In genomic region chr1:97771727-97772126, GRCm38 (mm10) we compare ENCODE assay signal across 20 mouse cellular contexts. TPM values are rescaled to one million over a fixed set of nuclear protein-coding genes. Genes with fewer than 3 reads are reported as not detected.
DNase-seq lines count a peak whose midpoint lies in the region; ATAC-seq and TF ChIP-seq lines count a peak whose summit lies in the region.
"Had no signal": no experiment of that assay in that cellular context is flagged by ENCODE, and none has a peak within 500 bp of the region (broad histone marks: within the 10 kb centered on the region; RNA-seq: fewer than 3 reads in every experiment).

No protein-coding gene starts in this region.

- TF ChIP-seq EP300 in liver, embryonic 14.5 days (IDR thresholded peaks at IDR 0.05; ENCODE audit: low read depth), result no peak

- no peak for DNase-seq in liver, embryonic 14.5 days (ENCODE audit: low read depth in 3 of 3, low spot score in 3 of 3)
- DNase-seq in forebrain, embryonic 11.5 days (ENCODE audit: low spot score), result no peak
- DNase-seq in cerebellum, adult 2 months, result no peak
- DNase-seq: cerebellum, adult 11-12 months; cerebellum, adult 9-11 months; cerebellum, postnatal 36 days; gastrocnemius, postnatal 10 days had no signal

- 85% methylated on average over 5 of the region's 5 CpGs for WGBS in heart, embryonic 15.5 days
- WGBS in heart, embryonic 11.5 days (ENCODE audit: insufficient replicate concordance), result 88% methylated on average over 5 of the region's 5 CpGs
- WGBS in liver, embryonic 14.5 days (ENCODE audit: insufficient replicate concordance), result 79% methylated on average over 5 of the region's 5 CpGs
- 95% methylated on average over 5 of the region's 5 CpGs for WGBS in forebrain, embryonic 11.5 days
- 98% methylated on average over 5 of the region's 5 CpGs for WGBS in cerebellum, adult 2 months

- H3K27ac ChIP-seq in heart, embryonic 15.5 days, result peak overlapping the region; percentile 55; the same call in 1 of the 2 replicates
- no peak overlapping the region for H3K27ac ChIP-seq in heart, embryonic 11.5 days (ENCODE audit: low read depth, low read length)
- no peak overlapping the region for H3K27ac ChIP-seq in liver, embryonic 14.5 days
- no peak overlapping the region for H3K27ac ChIP-seq in forebrain, embryonic 11.5 days (ENCODE audit: low read depth, low read length)
- H3K27ac ChIP-seq in cerebellum, adult 2 months (ENCODE audit: insufficient read depth, low read length), result no peak overlapping the region
- H3K27ac ChIP-seq: embryonic facial prominence, embryonic 10.5 days; forebrain, embryonic 12.5 days; hindbrain, embryonic 12.5 days had no signal

- ATAC-seq in heart, embryonic 15.5 days (replicated peaks; ENCODE audit: insufficient number of reproducible peaks, insufficient read depth, low FRiP score, low read depth), result no peak
- no peak for ATAC-seq in heart, embryonic 11.5 days (replicated peaks; ENCODE audit: insufficient number of reproducible peaks, low FRiP score, low TSS enrichment)
- ATAC-seq in megakaryocyte, adult 5-6 weeks (ENCODE audit: poor library complexity, severe bottlenecking), result no peak
- ATAC-seq in liver, embryonic 14.5 days (ENCODE audit: insufficient read depth), result no peak
- no peak for ATAC-seq in forebrain, embryonic 11.5 days (replicated peaks; ENCODE audit: low FRiP score)
- ATAC-seq: activated CD4-positive, CD25-positive, alpha-beta regulatory T cell, adult 4 months; forebrain, embryonic 16.5 days; hindbrain, embryonic 16.5 days; inflammation-experienced regulatory T-cells, adult 6 months; intestine, postnatal 0 days; Patski had no signal

- no peaks in the 10 kb centered on the region for H3K36me3 ChIP-seq in heart, embryonic 15.5 days
- H3K36me3 ChIP-seq in heart, embryonic 11.5 days (ENCODE audit: control insufficient read depth, insufficient read depth, low read length), result no peaks in the 10 kb centered on the region
- H3K36me3 ChIP-seq in megakaryocyte, embryonic 14.5 days (replicated peaks; ENCODE audit: low read length), result peaks cover 20% of the 10 kb centered on the region
- H3K36me3 ChIP-seq in liver, embryonic 14.5 days (replicated peaks; ENCODE audit: control insufficient read depth, insufficient read depth, low read depth), result peaks cover 4% of the 10 kb centered on the region; the same call in 1 of the 2 replicates
- no peaks in the 10 kb centered on the region for H3K36me3 ChIP-seq in forebrain, embryonic 11.5 days (ENCODE audit: control insufficient read depth, insufficient read depth, low read length)
- H3K36me3 ChIP-seq: embryonic facial prominence, embryonic 10.5 days; forebrain, embryonic 12.5 days; hindbrain, embryonic 12.5 days had no signal

- H3K27me3 ChIP-seq in heart, embryonic 15.5 days, result no peaks in the 10 kb centered on the region
- no peaks in the 10 kb centered on the region for H3K27me3 ChIP-seq in heart, embryonic 11.5 days (ENCODE audit: control insufficient read depth, insufficient read depth, low read length)
- H3K27me3 ChIP-seq in megakaryocyte, embryonic 14.5 days (replicated peaks), result no peaks in the 10 kb centered on the region
- no peaks in the 10 kb centered on the region for H3K27me3 ChIP-seq in liver, embryonic 14.5 days (ENCODE audit: control insufficient read depth, insufficient read depth, low read length)
- no peaks in the 10 kb centered on the region for H3K27me3 ChIP-seq in forebrain, embryonic 11.5 days (ENCODE audit: control insufficient read depth, insufficient read depth, low read length)
- no peaks in the 10 kb centered on the region for H3K27me3 ChIP-seq in cerebellum, adult 2 months (ENCODE audit: control insufficient read depth, insufficient read depth, low read length)
- H3K27me3 ChIP-seq: forebrain, embryonic 12.5 days; hindbrain, embryonic 12.5 days; Patski had no signal

- no peak overlapping the region for H3K4me2 ChIP-seq in heart, embryonic 15.5 days
- no peak overlapping the region for H3K4me2 ChIP-seq in heart, embryonic 11.5 days
- H3K4me2 ChIP-seq in liver, embryonic 14.5 days (ENCODE audit: low read depth), result peak overlapping the region; percentile 78
- no peak overlapping the region for H3K4me2 ChIP-seq in forebrain, embryonic 11.5 days (ENCODE audit: low read depth, low read length, severe bottlenecking)

- H3K4me1 ChIP-seq in heart, embryonic 15.5 days (replicated peaks), result peaks cover 8% of the 10 kb centered on the region
- peaks cover 6% of the 10 kb centered on the region for H3K4me1 ChIP-seq in heart, embryonic 11.5 days (ENCODE audit: control insufficient read depth, insufficient read depth, low read length)
- H3K4me1 ChIP-seq in megakaryocyte, embryonic 14.5 days, result peaks cover 62% of the 10 kb centered on the region
- H3K4me1 ChIP-seq in liver, embryonic 14.5 days (replicated peaks; ENCODE audit: control insufficient read depth in 2 of 2, insufficient read depth in 2 of 2, low read length in 1 of 2), result peaks cover 22% of the 10 kb centered on the region in 2 experiments
- peaks cover 4% of the 10 kb centered on the region; the same call in 1 of the 2 replicates for H3K4me1 ChIP-seq in forebrain, embryonic 11.5 days (replicated peaks; ENCODE audit: control insufficient read depth, insufficient read depth, low read length)
- peaks cover 2% of the 10 kb centered on the region; the same call in 1 of the 2 replicates for H3K4me1 ChIP-seq in cerebellum, adult 2 months (ENCODE audit: control insufficient read depth, insufficient read depth, low read length)

- H3K9ac ChIP-seq in heart, embryonic 15.5 days, result no peak overlapping the region
- no peak overlapping the region for H3K9ac ChIP-seq in heart, embryonic 11.5 days (ENCODE audit: low read depth, low read length)
- H3K9ac ChIP-seq in liver, embryonic 14.5 days (replicated peaks), result no peak overlapping the region
- no peak overlapping the region for H3K9ac ChIP-seq in forebrain, embryonic 11.5 days (ENCODE audit: low read length)
- H3K9ac ChIP-seq: forebrain, embryonic 12.5 days; hindbrain, embryonic 12.5 days had no signal

- no peaks in the 10 kb centered on the region for H3K9me3 ChIP-seq in heart, embryonic 15.5 days (replicated peaks)
- no peaks in the 10 kb centered on the region for H3K9me3 ChIP-seq in heart, embryonic 11.5 days (replicated peaks; ENCODE audit: control insufficient read depth, low read length)
- H3K9me3 ChIP-seq in megakaryocyte, embryonic 14.5 days, result no peaks in the 10 kb centered on the region
- no peaks in the 10 kb centered on the region for H3K9me3 ChIP-seq in liver, embryonic 14.5 days (ENCODE audit: control insufficient read depth, low read length)
- no peaks in the 10 kb centered on the region for H3K9me3 ChIP-seq in forebrain, embryonic 11.5 days (ENCODE audit: control insufficient read depth, low read length)
- H3K9me3 ChIP-seq: embryonic facial prominence, embryonic 10.5 days; forebrain, embryonic 12.5 days; hindbrain, embryonic 12.5 days had no signal

- no peak overlapping the region for H3K4me3 ChIP-seq in heart, embryonic 15.5 days
- no peak overlapping the region for H3K4me3 ChIP-seq in heart, embryonic 11.5 days (ENCODE audit: low read depth, low read length)
- peak overlapping the region; percentile 99 for H3K4me3 ChIP-seq in megakaryocyte, embryonic 14.5 days (replicated peaks)
- H3K4me3 ChIP-seq in liver, embryonic 14.5 days (ENCODE audit: insufficient read depth in 1 of 2, low read depth in 2 of 2, low read length in 2 of 2), result no peak overlapping the region
- H3K4me3 ChIP-seq in forebrain, embryonic 11.5 days (ENCODE audit: low read depth, low read length), result no peak overlapping the region
- no peak overlapping the region for H3K4me3 ChIP-seq in cerebellum, adult 2 months (replicated peaks; ENCODE audit: insufficient read depth, low read depth, low read length)
- H3K4me3 ChIP-seq: forebrain, embryonic 12.5 days; hindbrain, embryonic 12.5 days had no signal

- no peak for TF ChIP-seq POLR2A in cerebellum, adult 2 months (IDR thresholded peaks at IDR 0.05; ENCODE audit: borderline replicate concordance, insufficient read depth, low read length)

- TF ChIP-seq CTCF in liver, embryonic 14.5 days (IDR thresholded peaks at IDR 0.05; ENCODE audit: low read depth), result no peak
- no peak for TF ChIP-seq CTCF in cerebellum, adult 2 months (IDR thresholded peaks at IDR 0.05; ENCODE audit: borderline replicate concordance, insufficient read depth, low read depth, low read length)

RNA-seq across cellular contexts. Expression of gene Ppip5k2, which starts 1.5 kb away (rescaled TPM):
- 43.2 and 44.8 TPM in 2 replicates for polyA plus RNA-seq in heart, embryonic 15.5 days (2015; fragmentation: Nextera tagmentation; extraction: Ambion mirVana)
- polyA plus RNA-seq in heart, embryonic 11.5 days (2014; fragmentation: Nextera tagmentation; extraction: Ambion mirVana), result 33.2 and 37.4 TPM in 2 replicates
- polyA plus RNA-seq in megakaryocyte, embryonic 14.5 days (2012; ENCODE audit: insufficient read depth, low replicate concordance), result 0.52 and 2.9 TPM in 2 replicates
- 33.2 and 35.7 TPM in 2 replicates for total RNA-seq in megakaryocyte, adult 5-6 weeks (2015)
- total RNA-seq in megakaryocyte, adult 5-6 weeks (2017), result 44.4 and 45.2 TPM in 2 replicates
- 4.5 and 7.3 TPM in 2 replicates for polyA plus RNA-seq in liver, embryonic 14.5 days (2012; rRNA removed)
- 10.4 and 12.0 TPM in 2 replicates for polyA plus RNA-seq in liver, embryonic 14.5 days (2014; fragmentation: Nextera tagmentation; extraction: Ambion mirVana)
- polyA plus RNA-seq in forebrain, embryonic 11.5 days (2014; fragmentation: Nextera tagmentation; extraction: Ambion mirVana), result 49.8 and 57.2 TPM in 2 replicates
- polyA plus RNA-seq in cerebellum, adult 2 months (2012; rRNA removed), result 18.1 and 19.7 TPM in 2 replicates

RNA-seq across cellular contexts. Expression of gene Gin1, which starts 1.8 kb away (rescaled TPM):
- polyA plus RNA-seq in heart, embryonic 15.5 days (2015; fragmentation: Nextera tagmentation; extraction: Ambion mirVana), result 17.0 and 19.7 TPM in 2 replicates
- 12.5 and 16.7 TPM in 2 replicates for polyA plus RNA-seq in heart, embryonic 11.5 days (2014; fragmentation: Nextera tagmentation; extraction: Ambion mirVana)
- polyA plus RNA-seq in megakaryocyte, embryonic 14.5 days (2012; ENCODE audit: insufficient read depth, low replicate concordance), result 1.2 TPM in 1 of 2 replicates, not detected in the other
- total RNA-seq in megakaryocyte, adult 5-6 weeks (2015), result 18.5 and 25.4 TPM in 2 replicates
- 8.6 and 11.2 TPM in 2 replicates for total RNA-seq in megakaryocyte, adult 5-6 weeks (2017)
- polyA plus RNA-seq in liver, embryonic 14.5 days (2012; rRNA removed), result 3.8 and 5.4 TPM in 2 replicates
- polyA plus RNA-seq in liver, embryonic 14.5 days (2014; fragmentation: Nextera tagmentation; extraction: Ambion mirVana), result 11.9 and 13.0 TPM in 2 replicates
- 18.3 and 19.9 TPM in 2 replicates for polyA plus RNA-seq in forebrain, embryonic 11.5 days (2014; fragmentation: Nextera tagmentation; extraction: Ambion mirVana)
- 10.4 and 12.0 TPM in 2 replicates for polyA plus RNA-seq in cerebellum, adult 2 months (2012; rRNA removed)
